Mouse (Mus musculus): Measurements from ENCODE around the gene Rdm1. TPM values are rescaled to one million over a fixed set of nuclear protein-coding genes. Genes with fewer than 3 reads are reported as not detected.

The Rdm1 gene
- polyA plus RNA-seq, 1 experiment from 2014 or later = 15.3 TPM

GRCm38 (mm10) chr11:101677655-101678054, 50.7 kb downstream of the Rdm1 start:
- H3K9ac ChIP-seq (ENCODE audit: low read depth, low read length) = no peak overlapping the region
- 73% methylated on average over 12 of the region's 12 CpGs for WGBS
- H3K4me3 ChIP-seq (ENCODE audit: low read depth, low read length) = no peak overlapping the region
- no peak for ATAC-seq
- no peak overlapping the region for H3K4me2 ChIP-seq (replicated peaks; ENCODE audit: low read depth)
- H3K9me3 ChIP-seq (ENCODE audit: control insufficient read depth) = no peaks in the 10 kb centered on the region
- no peaks in the 10 kb centered on the region for H3K4me1 ChIP-seq (replicated peaks; ENCODE audit: control insufficient read depth, insufficient read depth, low read length)
- no peaks in the 10 kb centered on the region for H3K36me3 ChIP-seq (ENCODE audit: control insufficient read depth, insufficient read depth)
- no peak for TF ChIP-seq CTCF (IDR thresholded peaks at IDR 0.05; ENCODE audit: low read depth)
- H3K27ac ChIP-seq (ENCODE audit: low read depth, low read length) = no peak overlapping the region
- no peaks in the 10 kb centered on the region for H3K27me3 ChIP-seq (replicated peaks; ENCODE audit: control insufficient read depth, insufficient read depth, low read length)

- Histone ChIP-seq H3K4me2 (replicated peaks; ENCODE audit: low read depth) (no peak overlapping the region), H3K9me3 (ENCODE audit: control insufficient read depth) (no peaks in the 10 kb centered on the region), H3K27ac (ENCODE audit: low read depth, low read length) (no peak overlapping the region), H3K9ac (ENCODE audit: low read depth, low read length) (no peak overlapping the region), H3K4me1 (replicated peaks; ENCODE audit: control insufficient read depth, insufficient read depth, low read length) (no peaks in the 10 kb centered on the region), H3K36me3 (ENCODE audit: control insufficient read depth, insufficient read depth) (no peaks in the 10 kb centered on the region), H3K4me3 (ENCODE audit: low read depth, low read length) (no peak overlapping the region), H3K27me3 (replicated peaks; ENCODE audit: control insufficient read depth, insufficient read depth, low read length) (no peaks in the 10 kb centered on the region)
- TF ChIP-seq CTCF (IDR thresholded peaks at IDR 0.05; ENCODE audit: low read depth) = no peak
- no peak for ATAC-seq
- WGBS = 63% methylated on average over 5 of the region's 5 CpGs
Measured at GRCm38 (mm10) chr11:101678770-101679169, 51.8 kb downstream of the Rdm1 start.

GRCm38 (mm10) chr11:101679907-101680306, 52.9 kb downstream of the Rdm1 start:
- Histone ChIP-seq H3K4me2 (replicated peaks; ENCODE audit: low read depth) (no peak overlapping the region), H3K27ac (ENCODE audit: low read depth, low read length) (no peak overlapping the region), H3K9me3 (ENCODE audit: control insufficient read depth) (no peaks in the 10 kb centered on the region), H3K4me3 (ENCODE audit: low read depth, low read length) (no peak overlapping the region), H3K36me3 (ENCODE audit: control insufficient read depth, insufficient read depth) (no peaks in the 10 kb centered on the region), H3K27me3 (replicated peaks; ENCODE audit: control insufficient read depth, insufficient read depth, low read length) (no peaks in the 10 kb centered on the region), H3K4me1 (replicated peaks; ENCODE audit: control insufficient read depth, insufficient read depth, low read length) (no peaks in the 10 kb centered on the region), H3K9ac (ENCODE audit: low read depth, low read length) (no peak overlapping the region)
- ATAC-seq = no peak
- TF ChIP-seq CTCF (IDR thresholded peaks at IDR 0.05; ENCODE audit: low read depth) = no peak
- WGBS = 52% methylated on average over 7 of the region's 7 CpGs

- TF ChIP-seq CTCF (IDR thresholded peaks at IDR 0.05; ENCODE audit: low read depth) = no peak
- no peak overlapping the region for H3K4me2 ChIP-seq (replicated peaks; ENCODE audit: low read depth)
- H3K4me3 ChIP-seq (ENCODE audit: low read depth, low read length) = no peak overlapping the region
- H3K9ac ChIP-seq (ENCODE audit: low read depth, low read length) = no peak overlapping the region
- 49% methylated on average over 3 of the region's 3 CpGs for WGBS
- H3K4me1 ChIP-seq (replicated peaks; ENCODE audit: control insufficient read depth, insufficient read depth, low read length) = no peaks in the 10 kb centered on the region
- no peaks in the 10 kb centered on the region for H3K27me3 ChIP-seq (replicated peaks; ENCODE audit: control insufficient read depth, insufficient read depth, low read length)
- H3K9me3 ChIP-seq (ENCODE audit: control insufficient read depth) = no peaks in the 10 kb centered on the region
- H3K27ac ChIP-seq (ENCODE audit: low read depth, low read length) = no peak overlapping the region; the same call in 1 of the 2 replicates
- no peaks in the 10 kb centered on the region for H3K36me3 ChIP-seq (ENCODE audit: control insufficient read depth, insufficient read depth)
- ATAC-seq = no peak
Measured at GRCm38 (mm10) chr11:101680634-101681325, 53.8 kb downstream of the Rdm1 start.

GRCm38 (mm10) chr11:101681968-101682367, 55.0 kb downstream of the Rdm1 start:
- Histone ChIP-seq H3K4me1 (replicated peaks; ENCODE audit: control insufficient read depth, insufficient read depth, low read length) (no peaks in the 10 kb centered on the region), H3K4me2 (replicated peaks; ENCODE audit: low read depth) (no peak overlapping the region), H3K27ac (ENCODE audit: low read depth, low read length) (no peak overlapping the region), H3K9ac (ENCODE audit: low read depth, low read length) (no peak overlapping the region), H3K9me3 (ENCODE audit: control insufficient read depth) (no peaks in the 10 kb centered on the region), H3K27me3 (replicated peaks; ENCODE audit: control insufficient read depth, insufficient read depth, low read length) (no peaks in the 10 kb centered on the region), H3K4me3 (ENCODE audit: low read depth, low read length) (no peak overlapping the region), H3K36me3 (ENCODE audit: control insufficient read depth, insufficient read depth) (no peaks in the 10 kb centered on the region)
- no peak for ATAC-seq
- 77% methylated on average over 1 of the region's 1 CpGs for WGBS
- TF ChIP-seq CTCF (IDR thresholded peaks at IDR 0.05; ENCODE audit: low read depth) = no peak

- no peak for ATAC-seq
- Histone ChIP-seq H3K9me3 (ENCODE audit: control insufficient read depth) (no peaks in the 10 kb centered on the region), H3K36me3 (ENCODE audit: control insufficient read depth, insufficient read depth) (no peaks in the 10 kb centered on the region), H3K4me3 (ENCODE audit: low read depth, low read length) (no peak overlapping the region), H3K9ac (ENCODE audit: low read depth, low read length) (no peak overlapping the region), H3K4me2 (replicated peaks; ENCODE audit: low read depth) (no peak overlapping the region), H3K27me3 (replicated peaks; ENCODE audit: control insufficient read depth, insufficient read depth, low read length) (no peaks in the 10 kb centered on the region), H3K27ac (ENCODE audit: low read depth, low read length) (no peak overlapping the region), H3K4me1 (replicated peaks; ENCODE audit: control insufficient read depth, insufficient read depth, low read length) (no peaks in the 10 kb centered on the region)
- WGBS = 39% methylated on average over 7 of the region's 7 CpGs
- no peak for TF ChIP-seq CTCF (IDR thresholded peaks at IDR 0.05; ENCODE audit: low read depth)
Measured at GRCm38 (mm10) chr11:101682410-101682960, 55.5 kb downstream of the Rdm1 start.

Other genes starting within 250 kb of the Rdm1 start
- 27.0 and 28.9 TPM in 2 replicates for gene Aarsd1, start 209.6 kb upstream of the Rdm1 start, polyA plus RNA-seq (2015; fragmentation: Nextera tagmentation; extraction: Ambion mirVana)
- gene Gm27029, start 202.4 kb upstream of the Rdm1 start, polyA plus RNA-seq (2015; fragmentation: Nextera tagmentation; extraction: Ambion mirVana) = 2.2 and 2.9 TPM in 2 replicates
- 12.0 and 13.1 TPM in 2 replicates for gene Rundc1, start 202.1 kb upstream of the Rdm1 start, polyA plus RNA-seq (2015; fragmentation: Nextera tagmentation; extraction: Ambion mirVana)
- gene Ptges3l, start 201.9 kb upstream of the Rdm1 start, polyA plus RNA-seq (2015; fragmentation: Nextera tagmentation; extraction: Ambion mirVana) = 7.0 and 7.8 TPM in 2 replicates
- 240 and 241 TPM in 2 replicates for gene Rpl27, start 184.9 kb upstream of the Rdm1 start, polyA plus RNA-seq (2015; fragmentation: Nextera tagmentation; extraction: Ambion mirVana)
- gene Ifi35, start 178.8 kb upstream of the Rdm1 start, polyA plus RNA-seq (2015; fragmentation: Nextera tagmentation; extraction: Ambion mirVana) = 100 and 102 TPM in 2 replicates
- 27.8 and 31.9 TPM in 2 replicates for gene Rnd2, start 162.2 kb upstream of the Rdm1 start, polyA plus RNA-seq (2015; fragmentation: Nextera tagmentation; extraction: Ambion mirVana)
- gene Vat1, start 161.0 kb upstream of the Rdm1 start, polyA plus RNA-seq (2015; fragmentation: Nextera tagmentation; extraction: Ambion mirVana) = 94.5 and 95.6 TPM in 2 replicates
- gene Brca1, start 75.2 kb upstream of the Rdm1 start, polyA plus RNA-seq (2015; fragmentation: Nextera tagmentation; extraction: Ambion mirVana) = 2.3 and 3.3 TPM in 2 replicates
- 44.5 and 54.1 TPM in 2 replicates for gene Nbr1, start 75.0 kb upstream of the Rdm1 start, polyA plus RNA-seq (2015; fragmentation: Nextera tagmentation; extraction: Ambion mirVana)
- gene Tmem106a, start 45.0 kb upstream of the Rdm1 start, polyA plus RNA-seq (2015; fragmentation: Nextera tagmentation; extraction: Ambion mirVana) = 122 and 130 TPM in 2 replicates
- gene Gm11634, start 27.9 kb upstream of the Rdm1 start, polyA plus RNA-seq (2015; fragmentation: Nextera tagmentation; extraction: Ambion mirVana) = 0.27 and 0.37 TPM in 2 replicates
- gene Arl4d, start 38.3 kb downstream of the Rdm1 start, polyA plus RNA-seq (2015; fragmentation: Nextera tagmentation; extraction: Ambion mirVana) = 6.3 and 7.8 TPM in 2 replicates
- gene Dhx8, start 105.7 kb downstream of the Rdm1 start, polyA plus RNA-seq (2015; fragmentation: Nextera tagmentation; extraction: Ambion mirVana) = 11.6 and 14.1 TPM in 2 replicates
- gene Etv4, start 158.2 kb downstream of the Rdm1 start, polyA plus RNA-seq (2015; fragmentation: Nextera tagmentation; extraction: Ambion mirVana) = 1.8 and 1.9 TPM in 2 replicates